Mouse (Mus musculus) heart, postnatal 25 days (tissue): Measurements from ENCODE around the gene Gm10058. TPM values are rescaled to one million over a fixed set of nuclear protein-coding genes. Genes with fewer than 3 reads are reported as not detected.
"Not testable (repeated sequence)": the region's sequence is repeated elsewhere in the genome, so short reads cannot be mapped to it uniquely, and the experiment has no call there.

Source experiments
- DNase-seq: peaks from one replicate; pipeline ENCODE4 v3.0.0; 2022; ENCODE audit warnings: low spot score
- intact Hi-C: fragments of 180-260 bp; cut with DNase I; formaldehyde crosslinking; loops from one replicate; pipeline ENCODE4 v1.15.1; 2025
- total RNA-seq, 2 experiments: library from RNA; stranded (reverse); gene quantifications; 2 replicates each; pipeline ENCODE4 v1.2.3; 2021

The Gm10058 gene
- not detected for total RNA-seq

DNA sequence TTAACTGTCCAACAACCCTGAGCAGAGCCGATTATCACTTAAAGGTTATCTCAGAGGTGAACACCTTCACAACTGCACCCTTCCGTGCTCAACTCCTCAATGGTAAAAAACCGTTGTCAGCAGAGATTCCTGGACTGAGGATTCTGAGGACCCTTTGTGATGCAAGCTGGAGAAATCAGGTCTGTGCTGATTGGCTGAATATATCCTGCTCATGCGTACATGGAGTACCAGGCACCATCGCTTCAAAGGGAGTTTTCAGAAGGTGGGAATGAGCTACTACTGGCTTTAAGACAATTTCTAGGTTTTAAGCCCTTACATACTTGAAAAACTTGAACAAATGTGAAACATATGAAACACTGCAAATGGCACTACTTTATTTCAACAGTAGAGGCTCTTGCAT is at the start of gene Gm10058:
Gene Gm10058, minus strand, starts transcription at position 101 of the 400 bp plus-strand sequence.
- DNase-seq, intact Hi-C loops: not testable (repeated sequence)
